Mouse (Mus musculus): ENCODE data around the gene Olfr825. TPM values are rescaled to one million over a fixed set of nuclear protein-coding genes. Genes with fewer than 3 reads are reported as not detected.
"Not testable (repeated sequence)": the region's sequence is repeated elsewhere in the genome, so short reads cannot be mapped to it uniquely, and the experiment has no call there.

Olfr825 gene
- not detected in 2 replicates for polyA plus RNA-seq (2015; fragmentation: Nextera tagmentation; extraction: Ambion mirVana)

GRCm38 (mm10) chr10:130166666-130167065 is at the start of gene Olfr825:
TSS of gene Olfr825 (minus strand) at chr10:130166766.
- Histone ChIP-seq H3K27me3 (ENCODE audit: insufficient read depth, low read length) (no peaks in the 10 kb centered on the region), H3K9ac (replicated peaks; ENCODE audit: low read length) (no peak within 1 kb of the TSS), H3K9me3 (ENCODE audit: low read length) (no peaks in the 10 kb centered on the region; the same call in 1 of the 2 replicates), H3K27ac (ENCODE audit: low read length) (no peak within 1 kb of the TSS), H3K4me2 (replicated peaks; ENCODE audit: low read depth, low read length) (no peak within 1 kb of the TSS), H3K36me3 (ENCODE audit: insufficient read depth, low read length) (no peaks in the 10 kb centered on the region), H3K4me3 (ENCODE audit: low read length) (no peak within 1 kb of the TSS), H3K4me1 (ENCODE audit: insufficient read depth, low read length) (no peaks in the 10 kb centered on the region)
- no peak for ATAC-seq (ENCODE audit: low FRiP score, low TSS enrichment)

- H3K27me3 ChIP-seq (ENCODE audit: insufficient read depth, low read length), result no peaks in the 10 kb centered on the region
- no peak within 1 kb of the TSS for H3K4me2 ChIP-seq (replicated peaks; ENCODE audit: low read depth, low read length)
- ATAC-seq (ENCODE audit: low FRiP score, low TSS enrichment), result no peak
- 88% methylated on average over 1 of the region's 1 CpGs for WGBS
- no peak within 1 kb of the TSS for H3K9ac ChIP-seq (replicated peaks; ENCODE audit: low read length)
- no peak within 1 kb of the TSS for H3K27ac ChIP-seq (ENCODE audit: low read length)
- no peaks in the 10 kb centered on the region for H3K9me3 ChIP-seq (ENCODE audit: low read length)
- no peaks in the 10 kb centered on the region for H3K4me1 ChIP-seq (ENCODE audit: insufficient read depth, low read length)
- no peak within 1 kb of the TSS for H3K4me3 ChIP-seq (ENCODE audit: low read length)
- H3K36me3 ChIP-seq (ENCODE audit: insufficient read depth, low read length), result no peaks in the 10 kb centered on the region
Measured at GRCm38 (mm10) chr10:130214303-130214702, 47.7 kb upstream of the Olfr825 start, which contains the start of gene Olfr827. TSS of gene Olfr827 (minus strand) at chr10:130214403.

- H3K9me3 ChIP-seq (ENCODE audit: low read length), result no peaks in the 10 kb centered on the region
- ATAC-seq (ENCODE audit: low FRiP score, low TSS enrichment), result no peak
- no peak within 1 kb of the TSS for H3K27ac ChIP-seq (ENCODE audit: low read length)
- no peak within 1 kb of the TSS for H3K4me3 ChIP-seq (ENCODE audit: low read length)
- H3K4me1 ChIP-seq (ENCODE audit: insufficient read depth, low read length), result no peaks in the 10 kb centered on the region
- no peaks in the 10 kb centered on the region for H3K27me3 ChIP-seq (ENCODE audit: insufficient read depth, low read length)
- H3K9ac ChIP-seq (replicated peaks; ENCODE audit: low read length), result no peak within 1 kb of the TSS
- 72% methylated on average over 1 of the region's 1 CpGs for WGBS
- H3K4me2 ChIP-seq (replicated peaks; ENCODE audit: low read depth, low read length), result no peak within 1 kb of the TSS
- no peaks in the 10 kb centered on the region for H3K36me3 ChIP-seq (ENCODE audit: insufficient read depth, low read length)
Measured at GRCm38 (mm10) chr10:130184086-130184485, 17.5 kb upstream of the Olfr825 start, which contains the start of gene Olfr826. TSS of gene Olfr826 (minus strand) at chr10:130184186.

- Histone ChIP-seq H3K9ac (replicated peaks; ENCODE audit: low read length) (no peak overlapping the region), H3K4me3 (ENCODE audit: low read length) (no peak overlapping the region), H3K4me2 (replicated peaks; ENCODE audit: low read depth, low read length) (no peak overlapping the region), H3K4me1 (ENCODE audit: insufficient read depth, low read length) (no peaks in the 10 kb centered on the region), H3K9me3 (ENCODE audit: low read length) (no peaks in the 10 kb centered on the region), H3K27ac (ENCODE audit: low read length) (no peak overlapping the region), H3K27me3 (ENCODE audit: insufficient read depth, low read length) (no peaks in the 10 kb centered on the region), H3K36me3 (ENCODE audit: insufficient read depth, low read length) (no peaks in the 10 kb centered on the region)
- ATAC-seq (ENCODE audit: low FRiP score, low TSS enrichment), result no peak
Measured at GRCm38 (mm10) chr10:130165196-130165595, 1.4 kb downstream of the Olfr825 start.

- Histone ChIP-seq H3K4me3 (ENCODE audit: low read length) (no peak overlapping the region), H3K4me1 (ENCODE audit: insufficient read depth, low read length) (no peaks in the 10 kb centered on the region), H3K9me3 (ENCODE audit: low read length) (no peaks in the 10 kb centered on the region), H3K9ac (replicated peaks; ENCODE audit: low read length) (no peak overlapping the region), H3K27me3 (ENCODE audit: insufficient read depth, low read length) (no peaks in the 10 kb centered on the region), H3K36me3 (ENCODE audit: insufficient read depth, low read length) (no peaks in the 10 kb centered on the region), H3K27ac (ENCODE audit: low read length) (no peak overlapping the region), H3K4me2 (replicated peaks; ENCODE audit: low read depth, low read length) (no peak overlapping the region)
- no peak for ATAC-seq (ENCODE audit: low FRiP score, low TSS enrichment)
- WGBS, result 72% methylated on average over 5 of the region's 5 CpGs
Measured at GRCm38 (mm10) chr10:130144121-130144520, 22.4 kb downstream of the Olfr825 start.

GRCm38 (mm10) chr10:130142481-130142880 is 24.1 kb downstream of the Olfr825 start:
- H3K36me3 ChIP-seq (ENCODE audit: insufficient read depth, low read length); H3K4me2 ChIP-seq (replicated peaks; ENCODE audit: low read depth, low read length); ATAC-seq (ENCODE audit: low FRiP score, low TSS enrichment); H3K27ac ChIP-seq (ENCODE audit: low read length); H3K9me3 ChIP-seq (ENCODE audit: low read length); H3K4me1 ChIP-seq (ENCODE audit: insufficient read depth, low read length); H3K4me3 ChIP-seq (ENCODE audit: low read length); H3K27me3 ChIP-seq (ENCODE audit: insufficient read depth, low read length); H3K9ac ChIP-seq (replicated peaks; ENCODE audit: low read length): not testable (repeated sequence)
- WGBS, result 83% methylated on average over 5 of the region's 5 CpGs

- no peak overlapping the region for H3K4me2 ChIP-seq (replicated peaks; ENCODE audit: low read depth, low read length)
- ATAC-seq (ENCODE audit: low FRiP score, low TSS enrichment), result no peak
Measured at GRCm38 (mm10) chr10:130134811-130135210, 31.8 kb downstream of the Olfr825 start.

GRCm38 (mm10) chr10:130129900-130130299 is 36.7 kb downstream of the Olfr825 start, which contains the start of gene Olfr824:
TSS of gene Olfr824 (minus strand) at chr10:130130000.
- H3K9ac ChIP-seq (replicated peaks; ENCODE audit: low read length); H3K27me3 ChIP-seq (ENCODE audit: insufficient read depth, low read length); H3K27ac ChIP-seq (ENCODE audit: low read length); H3K4me1 ChIP-seq (ENCODE audit: insufficient read depth, low read length); H3K9me3 ChIP-seq (ENCODE audit: low read length); H3K4me3 ChIP-seq (ENCODE audit: low read length); ATAC-seq (ENCODE audit: low FRiP score, low TSS enrichment); H3K4me2 ChIP-seq (replicated peaks; ENCODE audit: low read depth, low read length); H3K36me3 ChIP-seq (ENCODE audit: insufficient read depth, low read length): not testable (repeated sequence)

More at GRCm38 (mm10) chr10:130134811-130135210, 31.8 kb downstream of the Olfr825 start:
- Histone ChIP-seq H3K4me3 (ENCODE audit: low read length) (no peak overlapping the region), H3K27ac (ENCODE audit: low read length) (no peak overlapping the region), H3K4me1 (ENCODE audit: insufficient read depth, low read length) (no peaks in the 10 kb centered on the region), H3K27me3 (ENCODE audit: insufficient read depth, low read length) (no peaks in the 10 kb centered on the region), H3K9me3 (ENCODE audit: low read length) (no peaks in the 10 kb centered on the region), H3K9ac (replicated peaks; ENCODE audit: low read length) (no peak overlapping the region), H3K36me3 (ENCODE audit: insufficient read depth, low read length) (no peaks in the 10 kb centered on the region)

GRCm38 (mm10) chr10:130116045-130116444 is 50.5 kb downstream of the Olfr825 start:
- not testable (repeated sequence) for ATAC-seq (ENCODE audit: low FRiP score, low TSS enrichment); H3K9me3 ChIP-seq (ENCODE audit: low read length); H3K36me3 ChIP-seq (ENCODE audit: insufficient read depth, low read length); H3K27ac ChIP-seq (ENCODE audit: low read length); H3K27me3 ChIP-seq (ENCODE audit: insufficient read depth, low read length); H3K4me3 ChIP-seq (ENCODE audit: low read length); H3K9ac ChIP-seq (replicated peaks; ENCODE audit: low read length); H3K4me1 ChIP-seq (ENCODE audit: insufficient read depth, low read length); H3K4me2 ChIP-seq (replicated peaks; ENCODE audit: low read depth, low read length)
- 62% methylated on average over 3 of the region's 3 CpGs for WGBS

- H3K27ac ChIP-seq (ENCODE audit: low read length); H3K9ac ChIP-seq (replicated peaks; ENCODE audit: low read length); ATAC-seq (ENCODE audit: low FRiP score, low TSS enrichment); H3K4me3 ChIP-seq (ENCODE audit: low read length); H3K36me3 ChIP-seq (ENCODE audit: insufficient read depth, low read length); H3K4me2 ChIP-seq (replicated peaks; ENCODE audit: low read depth, low read length); H3K4me1 ChIP-seq (ENCODE audit: insufficient read depth, low read length); H3K9me3 ChIP-seq (ENCODE audit: low read length); H3K27me3 ChIP-seq (ENCODE audit: insufficient read depth, low read length): not testable (repeated sequence)
- WGBS, result 89% methylated on average over 1 of the region's 1 CpGs
Measured at GRCm38 (mm10) chr10:130115283-130115682, 51.3 kb downstream of the Olfr825 start, which contains the start of gene Olfr823. TSS of gene Olfr823 (minus strand) at chr10:130115383.
